Mouse (Mus musculus) CH12.LX (cell line): Measurements from ENCODE around the gene AC131692.1.

Source experiments
- CHD2 ChIP-seq: IDR thresholded peaks from 2 replicates; pipeline ENCODE4 v1.6.1; 2011; ENCODE audit warnings: low read length, improper control_type of control experiment
- RAD21 ChIP-seq: IDR thresholded peaks from 2 replicates; pipeline ENCODE4 v1.6.1; 2011; ENCODE audit warnings: low read depth, mild to moderate bottlenecking, low read length, improper control_type of control experiment, moderate library complexity
- TBP ChIP-seq: conservative IDR thresholded peaks from 2 replicates; pipeline ENCODE4 v1.6.1; 2011; ENCODE audit warnings: low read depth, low read length, improper control_type of control experiment

GRCm38 (mm10) chr19:6132171-6132827 lies 38.1 kb downstream of the AC131692.1 start:
- no peak for TF ChIP-seq RAD21
- TF ChIP-seq CHD2, result no peak
- no peak for TF ChIP-seq TBP
